Mouse (Mus musculus): ENCODE data around the gene Pacs1.
"Not testable (repeated sequence)": the region's sequence is repeated elsewhere in the genome, so short reads cannot be mapped to it uniquely, and the experiment has no call there.

The Pacs1 gene

GRCm38 (mm10) chr19:5150358-5150757 is 122.6 kb downstream of the Pacs1 start:
- DNase-seq, result peak in 1 of 2 experiments; percentile 61

- not testable (repeated sequence) for DNase-seq
Measured at GRCm38 (mm10) chr19:5149041-5149440, 123.9 kb downstream of the Pacs1 start.

- DNase-seq, result peak; percentile 89 to 91
Measured at GRCm38 (mm10) chr19:5139640-5140039, 133.3 kb downstream of the Pacs1 start.

- no peak for DNase-seq
Measured at GRCm38 (mm10) chr19:5131237-5131636, 141.7 kb downstream of the Pacs1 start.

- peak in 1 of 2 experiments; percentile 56 for DNase-seq
Measured at GRCm38 (mm10) chr19:5129770-5130169, 143.1 kb downstream of the Pacs1 start.

- peak; percentile 79 to 80 for DNase-seq
Measured at GRCm38 (mm10) chr19:5124055-5124614, 148.8 kb downstream of the Pacs1 start.

GRCm38 (mm10) chr19:5123241-5123640 is 149.7 kb downstream of the Pacs1 start:
- peak in 1 of 2 experiments; percentile 44 for DNase-seq

GRCm38 (mm10) chr19:5122492-5122891 is 150.4 kb downstream of the Pacs1 start:
- no peak for DNase-seq

GRCm38 (mm10) chr19:5118384-5118698 is 154.6 kb downstream of the Pacs1 start, which contains the start of gene Klc2:
Klc2 (minus strand) TSS chr19:5118560.
- no peak for DNase-seq

GRCm38 (mm10) chr19:5117494-5118383 is 155.2 kb downstream of the Pacs1 start:
- DNase-seq, result peak; percentile 94 to 95

GRCm38 (mm10) chr19:5113783-5114182 is 159.1 kb downstream of the Pacs1 start:
- peak in 1 of 2 experiments; percentile 69 for DNase-seq

GRCm38 (mm10) chr19:5109659-5110453 is 163.1 kb downstream of the Pacs1 start:
- DNase-seq, result peak in 1 of 2 experiments; percentile 82

GRCm38 (mm10) chr19:5108702-5109101 is 164.2 kb downstream of the Pacs1 start:
- DNase-seq, result no peak

- DNase-seq, result no peak
Measured at GRCm38 (mm10) chr19:5108271-5108575, 164.7 kb downstream of the Pacs1 start.

GRCm38 (mm10) chr19:5107556-5108270 is 165.2 kb downstream of the Pacs1 start:
- peak in 1 of 2 experiments; percentile 44 for DNase-seq

- DNase-seq, result peak; percentile 99
Measured at GRCm38 (mm10) chr19:5106731-5107191, 166.2 kb downstream of the Pacs1 start, which contains the start of gene Rab1b. Rab1b (minus strand) TSS chr19:5107072.

- DNase-seq, result peak in 1 of 2 experiments; percentile 58
Measured at GRCm38 (mm10) chr19:5106074-5106473, 166.8 kb downstream of the Pacs1 start.

- peak; percentile 79 to 86 for DNase-seq
Measured at GRCm38 (mm10) chr19:5098363-5099143, 174.4 kb downstream of the Pacs1 start, which contains the start of gene Cnih2. Cnih2 (minus strand) TSS chr19:5098521.

GRCm38 (mm10) chr19:5097521-5098362 is 175.2 kb downstream of the Pacs1 start:
- DNase-seq, result peak in 1 of 2 experiments; percentile 49

GRCm38 (mm10) chr19:5095887-5096474 is 176.9 kb downstream of the Pacs1 start:
- peak in 1 of 2 experiments; percentile 72 for DNase-seq

All from cerebellum, postnatal 14 days (tissue).